Mouse (Mus musculus) c-Kit-negative CD71-positive TER-119-positive erythroid progenitor cells, embryonic 14.5 days (primary cell): ENCODE results near the gene Ctbs.

Source experiments
- DNase-seq: peaks from one replicate; pipeline ENCODE4 v3.0.0-alpha.2; 2013; ENCODE audit warnings: low read depth, low spot score

Ctbs gene

GRCm38 (mm10) chr3:146498989-146499388, 49.4 kb downstream of the Ctbs start:
- DNase-seq: peak; percentile 36

- DNase-seq: peak; percentile 73
Measured at GRCm38 (mm10) chr3:146499431-146500002, 49.9 kb downstream of the Ctbs start, which contains the start of the genes Spata1 and Gng5. Spata1 (minus strand) TSS chr3:146499753. Gng5 (plus strand) TSS chr3:146499807.

- peak; percentile 47 for DNase-seq
Measured at GRCm38 (mm10) chr3:146500003-146500809, 50.6 kb downstream of the Ctbs start.

- peak; percentile 9 for DNase-seq
Measured at GRCm38 (mm10) chr3:146500810-146501201, 51.2 kb downstream of the Ctbs start.

- no peak for DNase-seq
Measured at GRCm38 (mm10) chr3:146501601-146502123, 52.1 kb downstream of the Ctbs start.

GRCm38 (mm10) chr3:146506711-146507110, 57.1 kb downstream of the Ctbs start:
- DNase-seq: no peak
